Mouse (Mus musculus) heart, postnatal 36 days (tissue): ENCODE results near the gene Dleu7. TPM values are rescaled to one million over a fixed set of nuclear protein-coding genes. Genes with fewer than 3 reads are reported as not detected.

ENCODE experiments used
- total RNA-seq, 2 experiments: library from RNA; stranded (reverse); gene quantifications; 2 replicates each; pipeline ENCODE4 v1.2.3; 2021

Dleu7 gene
- total RNA-seq, 2 experiments from 2014 or later, result not detected

Other genes with a start within 250 kb of the Dleu7 start
- 10 to 100 TPM in 1 of 2 experiments, 1 to 10 TPM in 1; 9.6 to 11.1 TPM for gene Rnaseh2b, start 458 bp downstream of the Dleu7 start, total RNA-seq
- under 1 TPM in 1 of 2 experiments, not detected in 1; 0.11 TPM for gene Gucy1b2, start 163.2 kb upstream of the Dleu7 start, total RNA-seq